ENCODE assay signal across 30 mouse cellular contexts in genomic region chr7:121282154-121282553, GRCm38 (mm10).
DNase-seq lines count a peak whose midpoint lies in the region; ATAC-seq and TF ChIP-seq lines count a peak whose summit lies in the region.
"Had no signal": no experiment of that assay in that cellular context is flagged by ENCODE, and none has a peak within 500 bp of the region (broad histone marks: within the 10 kb centered on the region; RNA-seq: fewer than 3 reads in every experiment).

No protein-coding gene starts in this region.

- H3K27ac ChIP-seq in hindbrain, embryonic 14.5 days: no peak overlapping the region
- H3K27ac ChIP-seq: embryonic facial prominence, embryonic 12.5 days; embryonic facial prominence, embryonic 15.5 days; forebrain, embryonic 15.5 days; heart, embryonic 15.5 days; hindbrain, embryonic 10.5 days; hindbrain, embryonic 13.5 days; hindbrain, postnatal 0 days had no signal

- H3K4me2 ChIP-seq in hindbrain, embryonic 14.5 days (replicated peaks): no peak overlapping the region
- H3K4me2 ChIP-seq: embryonic facial prominence, embryonic 12.5 days; embryonic facial prominence, embryonic 15.5 days; forebrain, embryonic 15.5 days; heart, embryonic 12.5 days; heart, embryonic 15.5 days; hindbrain, embryonic 13.5 days had no signal

- no peaks in the 10 kb centered on the region for H3K4me1 ChIP-seq in hindbrain, embryonic 14.5 days (replicated peaks; ENCODE audit: control insufficient read depth, insufficient read depth, low read length)
- H3K4me1 ChIP-seq: embryonic facial prominence, embryonic 12.5 days; embryonic facial prominence, embryonic 15.5 days; forebrain, embryonic 15.5 days; heart, embryonic 12.5 days; heart, embryonic 15.5 days; hindbrain, embryonic 10.5 days; hindbrain, embryonic 13.5 days had no signal

- intact Hi-C loops in left cerebral cortex, postnatal 25 days (cut with DNase I): no loop called here
- intact Hi-C loops in left cerebral cortex, postnatal 4 days (cut with DNase I): no loop called here

- no peak for TF ChIP-seq CTCF in brain, embryonic 14.5 days (IDR thresholded peaks at IDR 0.05; ENCODE audit: borderline replicate concordance, extremely low read depth, insufficient read depth, insufficient read length)

- H3K9me3 ChIP-seq in hindbrain, embryonic 14.5 days (ENCODE audit: control insufficient read depth, low read length): no peaks in the 10 kb centered on the region
- H3K9me3 ChIP-seq: embryonic facial prominence, embryonic 12.5 days; embryonic facial prominence, embryonic 15.5 days; forebrain, embryonic 15.5 days; G1E; heart, embryonic 12.5 days; heart, embryonic 15.5 days; hindbrain, embryonic 10.5 days; hindbrain, embryonic 13.5 days had no signal

- H3K27me3 ChIP-seq in hindbrain, embryonic 14.5 days (ENCODE audit: control insufficient read depth, insufficient read depth, low read length): no peaks in the 10 kb centered on the region
- H3K27me3 ChIP-seq: embryonic facial prominence, embryonic 12.5 days; embryonic facial prominence, embryonic 15.5 days; forebrain, embryonic 15.5 days; heart, embryonic 12.5 days; heart, embryonic 15.5 days; hindbrain, embryonic 13.5 days; Patski had no signal

- TF ChIP-seq POLR2A in brain, embryonic 14.5 days (IDR thresholded peaks at IDR 0.05; ENCODE audit: borderline replicate concordance, extremely low read depth, insufficient read depth, insufficient read length, poor library complexity, severe bottlenecking): no peak

- H3K9ac ChIP-seq in hindbrain, embryonic 14.5 days: no peak overlapping the region
- H3K9ac ChIP-seq: embryonic facial prominence, embryonic 12.5 days; embryonic facial prominence, embryonic 15.5 days; forebrain, embryonic 15.5 days; heart, embryonic 12.5 days; heart, embryonic 15.5 days; hindbrain, embryonic 13.5 days had no signal

- no peaks in the 10 kb centered on the region for H3K36me3 ChIP-seq in hindbrain, embryonic 14.5 days (replicated peaks; ENCODE audit: control insufficient read depth, insufficient read depth)
- H3K36me3 ChIP-seq: embryonic facial prominence, embryonic 12.5 days; embryonic facial prominence, embryonic 15.5 days; forebrain, embryonic 15.5 days; G1E; heart, embryonic 12.5 days; heart, embryonic 15.5 days; hindbrain, embryonic 10.5 days; hindbrain, embryonic 13.5 days had no signal

- 73% methylated on average over 7 of the region's 7 CpGs for WGBS in hindbrain, embryonic 14.5 days

- DNase-seq in frontal cortex, postnatal 10 days (ENCODE audit: low spot score in 2 of 2): no peak
- peak; percentile 14 to 40 for DNase-seq in left cerebral cortex, postnatal 25 days (ENCODE audit: low spot score in 2 of 2)
- DNase-seq in left cerebral cortex, postnatal 4 days: no peak
- peak; percentile 11 for DNase-seq in brain, embryonic 14.5 days (ENCODE audit: low read depth)
- peak; percentile 45 for DNase-seq in retina, postnatal 1 day
- no peak for DNase-seq in hindbrain, embryonic 14.5 days (ENCODE audit: low spot score)
- DNase-seq in kidney, postnatal 10 days: no peak
- DNase-seq: adrenal gland, postnatal 10 days; adrenal gland, postnatal 36 days; B cell, adult 2 months; cerebellum, adult 11-12 months; cerebellum, adult 8-10 months; cerebellum, postnatal 10 days; cerebellum, postnatal 36 days; gastrocnemius, postnatal 25 days; heart, adult 18-20 months; heart, postnatal 10 days; heart, postnatal 36 days had no signal

- no peak overlapping the region for H3K4me3 ChIP-seq in hindbrain, embryonic 14.5 days (replicated peaks; ENCODE audit: low read length)
- H3K4me3 ChIP-seq: embryonic facial prominence, embryonic 12.5 days; embryonic facial prominence, embryonic 15.5 days; forebrain, embryonic 15.5 days; heart, embryonic 12.5 days; heart, embryonic 15.5 days; hindbrain, embryonic 10.5 days; hindbrain, embryonic 13.5 days had no signal

- peak; percentile 72 for ATAC-seq in frontal cortex, adult (ENCODE audit: low TSS enrichment)
- no peak for ATAC-seq in hindbrain, embryonic 14.5 days (ENCODE audit: low FRiP score)
- ATAC-seq: forebrain, embryonic 15.5 days; hindbrain, postnatal 0 days; inflammation-experienced regulatory T-cells, adult 6 months; Patski had no signal

Comparison
In these comparisons a context has a peak if more than half of its experiments do, and no peak if none do; other contexts are left out.
1. DNase-seq: peak in left cerebral cortex, postnatal 25 days (2 of 2), brain, embryonic 14.5 days (single experiment) and retina, postnatal 1 day (single experiment); none in frontal cortex, postnatal 10 days (0 of 2), left cerebral cortex, postnatal 4 days (single experiment), hindbrain, embryonic 14.5 days (single experiment) and kidney, postnatal 10 days (single experiment).